Mouse (Mus musculus): ENCODE results near the gene 9430038I01Rik. TPM values are rescaled to one million over a fixed set of nuclear protein-coding genes. Genes with fewer than 3 reads are reported as not detected.
"Not testable (repeated sequence)": the region's sequence is repeated elsewhere in the genome, so short reads cannot be mapped to it uniquely, and the experiment has no call there.

The 9430038I01Rik gene
- total RNA-seq (2014; rRNA removed) (8.9 and 10.7 TPM in 2 replicates), polyA plus RNA-seq (2015; fragmentation: Nextera tagmentation; extraction: Ambion mirVana) (11.7 and 13.6 TPM in 2 replicates)

- DNase-seq (peak; percentile 98), ATAC-seq (peak; percentile 99)
- Histone ChIP-seq H3K4me3 (ENCODE audit: low read depth, low read length) (peak within 1 kb of the TSS; percentile 88), H3K27me3 (ENCODE audit: insufficient read depth, low read length) (no peaks in the 10 kb centered on the region), H3K9me3 (ENCODE audit: low read length) (no peaks in the 10 kb centered on the region), H3K4me2 (ENCODE audit: low read depth) (peak within 1 kb of the TSS; percentile 72), H3K27ac (ENCODE audit: low read depth, low read length) (peak within 1 kb of the TSS; percentile 89), H3K4me1 (ENCODE audit: insufficient read depth) (no peaks in the 10 kb centered on the region), H3K9ac (peak within 1 kb of the TSS; percentile 66), H3K36me3 (ENCODE audit: insufficient read depth) (no peaks in the 10 kb centered on the region)
- peak; percentile 21; the same call in 1 of the 2 replicates for TF ChIP-seq CTCF (IDR thresholded peaks at IDR 0.05; ENCODE audit: low read depth)
- WGBS, result 3% methylated on average over 63 of the region's 63 CpGs
These were observed at the start of gene 9430038I01Rik for GRCm38 (mm10) chr7:137410337-137411197. 9430038I01Rik (minus strand) TSS chr7:137410762.

- H3K27me3 ChIP-seq (ENCODE audit: insufficient read depth, low read length), result no peaks in the 10 kb centered on the region
- no peak overlapping the region for H3K4me3 ChIP-seq (ENCODE audit: low read depth, low read length)
- H3K4me2 ChIP-seq (ENCODE audit: low read depth), result no peak overlapping the region
- DNase-seq, result no peak
- no peak for TF ChIP-seq CTCF (IDR thresholded peaks at IDR 0.05; ENCODE audit: low read depth)
- H3K36me3 ChIP-seq (ENCODE audit: insufficient read depth), result peaks cover 20% of the 10 kb centered on the region
- no peaks in the 10 kb centered on the region for H3K4me1 ChIP-seq (ENCODE audit: insufficient read depth)
- no peak overlapping the region for H3K27ac ChIP-seq (ENCODE audit: low read depth, low read length)
- no peak overlapping the region for H3K9ac ChIP-seq
- H3K9me3 ChIP-seq (ENCODE audit: low read length), result no peaks in the 10 kb centered on the region
- no peak for ATAC-seq
- 95% methylated on average over 12 of the region's 12 CpGs for WGBS
These were observed 34.8 kb upstream of the 9430038I01Rik start for GRCm38 (mm10) chr7:137445321-137445720.

GRCm38 (mm10) chr7:137442951-137443350 lies 32.4 kb upstream of the 9430038I01Rik start:
- no peak overlapping the region for H3K27ac ChIP-seq (ENCODE audit: low read depth, low read length)
- WGBS, result 92% methylated on average over 4 of the region's 4 CpGs

GRCm38 (mm10) chr7:137438962-137439361 lies 28.4 kb upstream of the 9430038I01Rik start:
- Histone ChIP-seq H3K4me3 (ENCODE audit: low read depth, low read length) (peak overlapping the region; percentile 85; the same call in 1 of the 2 replicates), H3K4me2 (ENCODE audit: low read depth) (peak overlapping the region; percentile 66)
- WGBS, result 80% methylated on average over 7 of the region's 7 CpGs
- not testable (repeated sequence) for H3K4me1 ChIP-seq (ENCODE audit: insufficient read depth); H3K36me3 ChIP-seq (ENCODE audit: insufficient read depth); H3K9ac ChIP-seq; ATAC-seq; H3K27ac ChIP-seq (ENCODE audit: low read depth, low read length); DNase-seq; H3K9me3 ChIP-seq (ENCODE audit: low read length); H3K27me3 ChIP-seq (ENCODE audit: insufficient read depth, low read length)

More at GRCm38 (mm10) chr7:137442951-137443350, 32.4 kb upstream of the 9430038I01Rik start:
- no peaks in the 10 kb centered on the region for H3K27me3 ChIP-seq (ENCODE audit: insufficient read depth, low read length)
- H3K4me1 ChIP-seq (ENCODE audit: insufficient read depth), result no peaks in the 10 kb centered on the region
- H3K4me2 ChIP-seq (ENCODE audit: low read depth), result no peak overlapping the region
- no peak overlapping the region for H3K9ac ChIP-seq
- no peak for DNase-seq
- H3K9me3 ChIP-seq (ENCODE audit: low read length), result no peaks in the 10 kb centered on the region
- ATAC-seq, result no peak
- TF ChIP-seq CTCF (IDR thresholded peaks at IDR 0.05; ENCODE audit: low read depth), result no peak
- H3K36me3 ChIP-seq (ENCODE audit: insufficient read depth), result peaks cover 8% of the 10 kb centered on the region; the same call in 1 of the 2 replicates
- H3K4me3 ChIP-seq (ENCODE audit: low read depth, low read length), result no peak overlapping the region

- ATAC-seq (peak; percentile 56), DNase-seq (peak; percentile 55)
- H3K27me3 ChIP-seq (ENCODE audit: insufficient read depth, low read length), result no peaks in the 10 kb centered on the region
- H3K27ac ChIP-seq (ENCODE audit: low read depth, low read length), result peak overlapping the region; percentile 86
- peak overlapping the region; percentile 66 for H3K4me2 ChIP-seq (ENCODE audit: low read depth)
- WGBS, result 1% methylated on average over 7 of the region's 7 CpGs
- peak overlapping the region; percentile 85 for H3K4me3 ChIP-seq (ENCODE audit: low read depth, low read length)
- peak overlapping the region; percentile 91 for H3K9ac ChIP-seq
- no peaks in the 10 kb centered on the region for H3K9me3 ChIP-seq (ENCODE audit: low read length)
- H3K36me3 ChIP-seq (ENCODE audit: insufficient read depth), result no peaks in the 10 kb centered on the region
- no peaks in the 10 kb centered on the region for H3K4me1 ChIP-seq (ENCODE audit: insufficient read depth)
- no peak for TF ChIP-seq CTCF (IDR thresholded peaks at IDR 0.05; ENCODE audit: low read depth)
These were observed 27.6 kb upstream of the 9430038I01Rik start for GRCm38 (mm10) chr7:137438179-137438550.

- no peak for TF ChIP-seq CTCF (IDR thresholded peaks at IDR 0.05; ENCODE audit: low read depth)
- 3% methylated on average over 67 of the region's 69 CpGs for WGBS
- peak within 1 kb of the TSS; percentile 86 for H3K27ac ChIP-seq (ENCODE audit: low read depth, low read length)
These were observed 27.0 kb upstream of the 9430038I01Rik start, which contains the start of gene Glrx3 for GRCm38 (mm10) chr7:137437440-137438178. Glrx3 (plus strand) TSS chr7:137437614.

More at GRCm38 (mm10) chr7:137437440-137438178, 27.0 kb upstream of the 9430038I01Rik start, which contains the start of gene Glrx3:
- Histone ChIP-seq H3K4me1 (ENCODE audit: insufficient read depth) (no peaks in the 10 kb centered on the region), H3K27me3 (ENCODE audit: insufficient read depth, low read length) (no peaks in the 10 kb centered on the region), H3K4me2 (ENCODE audit: low read depth) (peak within 1 kb of the TSS; percentile 66), H3K9me3 (ENCODE audit: low read length) (no peaks in the 10 kb centered on the region), H3K36me3 (ENCODE audit: insufficient read depth) (no peaks in the 10 kb centered on the region), H3K9ac (peak within 1 kb of the TSS; percentile 91), H3K4me3 (ENCODE audit: low read depth, low read length) (peak within 1 kb of the TSS; percentile 85)
- ATAC-seq (peak; percentile 96), DNase-seq (peak; percentile 92)

All from forebrain, postnatal 0 days (tissue).